Mouse (Mus musculus) CD4-positive, CD25-positive, alpha-beta regulatory T cell, adult 9 weeks (primary cell): ENCODE data around the gene Rft1. TPM values are rescaled to one million over a fixed set of nuclear protein-coding genes. Genes with fewer than 3 reads are reported as not detected.

Experiments
- polyA plus RNA-seq: library from polyadenylated mRNA; unstranded; fragments of 100-300 nt; shearing (Covaris generic); gene quantifications from one replicate; pipeline ENCODE4 v1.2.1, GENCODE M21; 2017

Gene Rft1
- 18.3 TPM for polyA plus RNA-seq

GRCm38 (mm10) chr14:30653943-30654659 lies at the start of gene Rft1:
Gene Rft1 (plus strand): TSS chr14:30654360.

GRCm38 (mm10) chr14:30625856-30626726 lies 28.1 kb upstream of the Rft1 start, which contains the start of gene Prkcd:
Gene Prkcd (minus strand): TSS chr14:30626210.

GRCm38 (mm10) chr14:30714799-30715617 lies 60.8 kb downstream of the Rft1 start, which contains the start of gene Sfmbt1:
Gene Sfmbt1 (plus strand): TSS chr14:30714849.

Other genes starting within 250 kb of the Rft1 start
- 70.3 TPM for gene Dcp1a, start 174.8 kb upstream of the Rft1 start, polyA plus RNA-seq
- 3.3 TPM for gene Cacna1d, start 162.9 kb upstream of the Rft1 start, polyA plus RNA-seq
- gene Tkt, start 106.0 kb upstream of the Rft1 start, polyA plus RNA-seq: 261 TPM
- 44.2 TPM for gene Prkcd, start 28.1 kb upstream of the Rft1 start, polyA plus RNA-seq
- gene Sfmbt1, start 60.5 kb downstream of the Rft1 start, polyA plus RNA-seq: 10.4 TPM
- 2.6 TPM for gene Tmem110, start 171.2 kb downstream of the Rft1 start, polyA plus RNA-seq
- 0.89 TPM for gene Mustn1, start 224.8 kb downstream of the Rft1 start, polyA plus RNA-seq
- gene Itih4, start 232.1 kb downstream of the Rft1 start, polyA plus RNA-seq: not detected